Mouse (Mus musculus) limb, embryonic 12.5 days (tissue): ENCODE results near the gene Wfikkn1. TPM values are rescaled to one million over a fixed set of nuclear protein-coding genes. Genes with fewer than 3 reads are reported as not detected.

Source experiments
- ATAC-seq: fragments of 200-750 bp; cut with Nextera tagmentation; 2 replicates; pipeline ENCODE4 v1.8.0; 2017; ENCODE audit warnings: low read depth, moderate TSS enrichment; ENCODE audit not compliant: insufficient number of reproducible peaks, insufficient read depth, low FRiP score, low TSS enrichment
- H3K27ac ChIP-seq: fragments of 300-500 bp; sonication (generic); 2 replicates; pipeline ENCODE4 v1.5.1; 2016; ENCODE audit warnings: mild to moderate bottlenecking, moderate library complexity
- H3K27me3 ChIP-seq: fragments of 300-500 bp; sonication (generic); 2 replicates; pipeline ENCODE4 v1.6.1; 2016; ENCODE audit warnings: mild to moderate bottlenecking, moderate library complexity
- H3K36me3 ChIP-seq: fragments of 300-500 bp; sonication (generic); 2 replicates; pipeline ENCODE4 v1.6.1; 2016; ENCODE audit warnings: mild to moderate bottlenecking, moderate library complexity
- H3K4me1 ChIP-seq: fragments of 300-500 bp; sonication (generic); replicated peaks from 2 replicates; pipeline ENCODE4 v1.6.1; 2016
- H3K4me2 ChIP-seq: fragments of 300-500 bp; sonication (generic); 2 replicates; pipeline ENCODE4 v1.6.1; 2016; ENCODE audit warnings: mild to moderate bottlenecking, moderate library complexity
- H3K4me3 ChIP-seq: fragments of 300-500 bp; sonication (generic); replicated peaks from 2 replicates; pipeline ENCODE4 v1.5.1; 2016; ENCODE audit warnings: mild to moderate bottlenecking
- H3K9ac ChIP-seq: fragments of 300-500 bp; sonication (generic); replicated peaks from 2 replicates; pipeline ENCODE4 v1.6.1; 2016; ENCODE audit warnings: mild to moderate bottlenecking, moderate library complexity
- H3K9me3 ChIP-seq: fragments of 300-500 bp; sonication (generic); 2 replicates; pipeline ENCODE4 v1.6.1; 2016; ENCODE audit warnings: mild to moderate bottlenecking, moderate library complexity
- WGBS: fragments of 180-500 bp; shearing (Covaris S2); methylation state at CpG from one replicate; pipeline ENCODE4 v1.1.7; 2016; 5-methylcytosine and 5-hydroxymethylcytosine counted together
- polyA plus RNA-seq: library from polyadenylated mRNA; unstranded; fragments of >200 nt; fragmentation: Nextera tagmentation; extraction: Ambion mirVana; gene quantifications from 2 replicates; pipeline ENCODE4 v1.2.1, GENCODE M21; 2016

The Wfikkn1 gene
- polyA plus RNA-seq, 1 experiment from 2014 or later = 0.54 TPM

GRCm38 (mm10) chr17:25883268-25883667, 2.6 kb upstream of the Wfikkn1 start:
- H3K4me3 ChIP-seq = no peak overlapping the region
- H3K27me3 ChIP-seq = no peaks in the 10 kb centered on the region
- H3K9me3 ChIP-seq = no peaks in the 10 kb centered on the region
- H3K9ac ChIP-seq = no peak overlapping the region
- peaks cover 62% of the 10 kb centered on the region for H3K36me3 ChIP-seq
- no peak for ATAC-seq
- no peak overlapping the region for H3K4me2 ChIP-seq
- 86% methylated on average over 8 of the region's 8 CpGs for WGBS
- no peak overlapping the region for H3K27ac ChIP-seq
- H3K4me1 ChIP-seq = peaks cover 24% of the 10 kb centered on the region

GRCm38 (mm10) chr17:25882306-25882705, 1.6 kb upstream of the Wfikkn1 start:
- Histone ChIP-seq H3K9me3 (no peaks in the 10 kb centered on the region), H3K4me2 (no peak overlapping the region), H3K4me1 (peaks cover 24% of the 10 kb centered on the region), H3K27ac (no peak overlapping the region), H3K4me3 (no peak overlapping the region), H3K9ac (no peak overlapping the region), H3K36me3 (peaks cover 60% of the 10 kb centered on the region), H3K27me3 (no peaks in the 10 kb centered on the region)
- no peak for ATAC-seq
- 23% methylated on average over 5 of the region's 5 CpGs for WGBS

GRCm38 (mm10) chr17:25881691-25882090, 1.0 kb upstream of the Wfikkn1 start:
- Histone ChIP-seq H3K36me3 (peaks cover 60% of the 10 kb centered on the region), H3K27ac (peak overlapping the region; percentile 53), H3K27me3 (no peaks in the 10 kb centered on the region), H3K4me3 (no peak overlapping the region), H3K9ac (no peak overlapping the region), H3K4me2 (no peak overlapping the region), H3K4me1 (peaks cover 29% of the 10 kb centered on the region), H3K9me3 (no peaks in the 10 kb centered on the region)
- 15% methylated on average over 4 of the region's 4 CpGs for WGBS
- no peak for ATAC-seq

- 8% methylated on average over 5 of the region's 5 CpGs for WGBS
- no peak for ATAC-seq
- H3K4me2 ChIP-seq = no peak overlapping the region
- peaks cover 60% of the 10 kb centered on the region for H3K36me3 ChIP-seq
- no peaks in the 10 kb centered on the region for H3K27me3 ChIP-seq
- peak overlapping the region; percentile 53; the same call in 1 of the 2 replicates for H3K27ac ChIP-seq
- H3K9me3 ChIP-seq = no peaks in the 10 kb centered on the region
- H3K4me3 ChIP-seq = no peak overlapping the region
- H3K4me1 ChIP-seq = peaks cover 35% of the 10 kb centered on the region
- H3K9ac ChIP-seq = no peak overlapping the region
Observed at GRCm38 (mm10) chr17:25880913-25881641, 419 bp upstream of the Wfikkn1 start.

- ATAC-seq = no peak
- Histone ChIP-seq H3K9ac (no peak overlapping the region), H3K36me3 (peaks cover 55% of the 10 kb centered on the region), H3K4me2 (no peak overlapping the region), H3K4me1 (peaks cover 40% of the 10 kb centered on the region), H3K27ac (no peak overlapping the region), H3K9me3 (no peaks in the 10 kb centered on the region), H3K27me3 (no peaks in the 10 kb centered on the region), H3K4me3 (no peak overlapping the region)
- 79% methylated on average over 8 of the region's 8 CpGs for WGBS
Observed at GRCm38 (mm10) chr17:25879750-25880149, 908 bp downstream of the Wfikkn1 start.

- no peak overlapping the region for H3K4me2 ChIP-seq
- no peaks in the 10 kb centered on the region for H3K27me3 ChIP-seq
- peaks cover 40% of the 10 kb centered on the region for H3K4me1 ChIP-seq
- H3K27ac ChIP-seq = no peak overlapping the region
- no peak overlapping the region for H3K4me3 ChIP-seq
- ATAC-seq = no peak
- no peak overlapping the region for H3K9ac ChIP-seq
- 50% methylated on average over 4 of the region's 4 CpGs for WGBS
- peaks cover 50% of the 10 kb centered on the region for H3K36me3 ChIP-seq
- H3K9me3 ChIP-seq = no peaks in the 10 kb centered on the region
Observed at GRCm38 (mm10) chr17:25879261-25879660, 1.4 kb downstream of the Wfikkn1 start.

- peaks cover 44% of the 10 kb centered on the region for H3K36me3 ChIP-seq
- no peak for ATAC-seq
- H3K9ac ChIP-seq = no peak overlapping the region
- no peak overlapping the region for H3K27ac ChIP-seq
- H3K4me3 ChIP-seq = no peak overlapping the region
- H3K4me2 ChIP-seq = no peak overlapping the region
- peaks cover 45% of the 10 kb centered on the region for H3K4me1 ChIP-seq
- no peaks in the 10 kb centered on the region for H3K9me3 ChIP-seq
- WGBS = 92% methylated on average over 19 of the region's 19 CpGs
- no peaks in the 10 kb centered on the region for H3K27me3 ChIP-seq
Observed at GRCm38 (mm10) chr17:25878611-25879180, 2.0 kb downstream of the Wfikkn1 start.

GRCm38 (mm10) chr17:25877741-25878610, 2.7 kb downstream of the Wfikkn1 start:
- Histone ChIP-seq H3K27me3 (no peaks in the 10 kb centered on the region), H3K36me3 (peaks cover 37% of the 10 kb centered on the region), H3K4me2 (no peak overlapping the region), H3K9me3 (no peaks in the 10 kb centered on the region), H3K4me3 (no peak overlapping the region), H3K4me1 (peaks cover 45% of the 10 kb centered on the region), H3K27ac (no peak overlapping the region), H3K9ac (no peak overlapping the region)
- 95% methylated on average over 32 of the region's 32 CpGs for WGBS
- ATAC-seq = no peak

- no peak for ATAC-seq
- Histone ChIP-seq H3K9me3 (no peaks in the 10 kb centered on the region), H3K27ac (no peak overlapping the region), H3K4me1 (peaks cover 41% of the 10 kb centered on the region), H3K4me3 (no peak overlapping the region), H3K36me3 (peaks cover 28% of the 10 kb centered on the region), H3K27me3 (no peaks in the 10 kb centered on the region), H3K4me2 (0 out of 2 replicates have a peak overlapping the region, but pooled peaks have one; percentile 89), H3K9ac (no peak overlapping the region)
- WGBS = 95% methylated on average over 3 of the region's 3 CpGs
Observed at GRCm38 (mm10) chr17:25877025-25877424, 3.6 kb downstream of the Wfikkn1 start.

- Histone ChIP-seq H3K4me3 (peak overlapping the region; percentile 80), H3K36me3 (peaks cover 23% of the 10 kb centered on the region)
- 66% methylated on average over 10 of the region's 10 CpGs for WGBS
Observed at GRCm38 (mm10) chr17:25876347-25876915, 4.2 kb downstream of the Wfikkn1 start.

More at GRCm38 (mm10) chr17:25876347-25876915, 4.2 kb downstream of the Wfikkn1 start:
- no peak for ATAC-seq
- peaks cover 36% of the 10 kb centered on the region for H3K4me1 ChIP-seq
- peak overlapping the region; percentile 89 for H3K4me2 ChIP-seq
- no peaks in the 10 kb centered on the region for H3K27me3 ChIP-seq
- no peaks in the 10 kb centered on the region for H3K9me3 ChIP-seq
- H3K27ac ChIP-seq = no peak overlapping the region
- peak overlapping the region; percentile 73 for H3K9ac ChIP-seq
